27 mouse cellular contexts compared by ENCODE assay signal in genomic region chr3:131294503-131294902, GRCm38 (mm10). TPM values are rescaled to one million over a fixed set of nuclear protein-coding genes. Genes with fewer than 3 reads are reported as not detected.
DNase-seq lines count a peak whose midpoint lies in the region; ATAC-seq and TF ChIP-seq lines count a peak whose summit lies in the region.
"Had no signal": no experiment of that assay in that cellular context is flagged by ENCODE, and none has a peak within 500 bp of the region (broad histone marks: within the 10 kb centered on the region; RNA-seq: fewer than 3 reads in every experiment).

No protein-coding gene starts in this region.

- no peak overlapping the region for H3K27ac ChIP-seq in hindbrain, postnatal 0 days
- no peak overlapping the region for H3K27ac ChIP-seq in hindbrain, embryonic 12.5 days
- no peak overlapping the region for H3K27ac ChIP-seq in lung, embryonic 14.5 days (ENCODE audit: low read depth)
- no peak overlapping the region for H3K27ac ChIP-seq in MEL (ENCODE audit: control insufficient read depth, low read depth, low read length)
- H3K27ac ChIP-seq in stomach, postnatal 0 days (replicated peaks), result no peak overlapping the region
- H3K27ac ChIP-seq in forebrain, embryonic 11.5 days (ENCODE audit: low read depth, low read length), result no peak overlapping the region
- H3K27ac ChIP-seq: embryonic facial prominence, embryonic 13.5 days; forebrain, embryonic 10.5 days; hindbrain, embryonic 13.5 days; kidney, embryonic 15.5 days; liver, embryonic 15.5 days; neural tube, embryonic 15.5 days had no signal

- no peak for DNase-seq in hindbrain, postnatal 0 days (ENCODE audit: low spot score)
- DNase-seq in lung, embryonic 14.5 days, result no peak
- DNase-seq in lung, adult 18-20 months, result no peak
- no peak for DNase-seq in MEL (ENCODE audit: low read depth, low spot score)
- no peak for DNase-seq in stomach, postnatal 0 days (ENCODE audit: low spot score)
- no peak for DNase-seq in forebrain, embryonic 11.5 days (ENCODE audit: low spot score)
- DNase-seq: adrenal gland, postnatal 36 days; cerebellum, adult 18-20 months; cerebellum, postnatal 10 days; gastrocnemius, postnatal 14 days; heart, postnatal 36 days; kidney, adult 18-20 months; layer of hippocampus, postnatal 36 days; liver; lung, postnatal 4 days; midbrain, embryonic 14.5 days; right cerebral cortex, postnatal 25 days; spleen, adult 18-20 months; thymus, postnatal 4 days had no signal

- no peaks in the 10 kb centered on the region for H3K79me2 ChIP-seq in MEL (ENCODE audit: control insufficient read depth, insufficient read depth, low read length, poor library complexity)

- ATAC-seq in hindbrain, postnatal 0 days, result no peak
- no peak for ATAC-seq in hindbrain, embryonic 12.5 days (ENCODE audit: low FRiP score)
- no peak for ATAC-seq in lung, embryonic 14.5 days (ENCODE audit: insufficient read depth)
- no peak for ATAC-seq in stomach, postnatal 0 days (ENCODE audit: low FRiP score, low TSS enrichment)
- ATAC-seq in forebrain, embryonic 11.5 days (replicated peaks; ENCODE audit: low FRiP score), result no peak
- ATAC-seq: forebrain, embryonic 16.5 days had no signal

- no peak overlapping the region for H3K4me2 ChIP-seq in hindbrain, postnatal 0 days (ENCODE audit: low read depth, low read length)
- H3K4me2 ChIP-seq in hindbrain, embryonic 12.5 days (replicated peaks), result no peak overlapping the region
- no peak overlapping the region for H3K4me2 ChIP-seq in lung, embryonic 14.5 days
- H3K4me2 ChIP-seq in stomach, postnatal 0 days (replicated peaks; ENCODE audit: low read depth), result no peak overlapping the region
- no peak overlapping the region for H3K4me2 ChIP-seq in forebrain, embryonic 11.5 days (ENCODE audit: low read depth, low read length, severe bottlenecking)
- H3K4me2 ChIP-seq: embryonic facial prominence, embryonic 13.5 days; hindbrain, embryonic 13.5 days; kidney, embryonic 15.5 days; liver, embryonic 15.5 days; neural tube, embryonic 15.5 days had no signal

- TF ChIP-seq POLR2A in MEL (IDR thresholded peaks at IDR 0.05; ENCODE audit: control insufficient read depth in 1 of 2, insufficient read depth in 1 of 2, low read depth in 1 of 2, low read length in 2 of 2, poor library complexity in 1 of 2), result no peak

- no peaks in the 10 kb centered on the region for H3K9me3 ChIP-seq in hindbrain, postnatal 0 days (ENCODE audit: low read length)
- 0 out of 2 replicates have a peak, but pooled peaks cover 4% of the 10 kb centered on the region for H3K9me3 ChIP-seq in hindbrain, embryonic 12.5 days (replicated peaks)
- H3K9me3 ChIP-seq in lung, embryonic 14.5 days (ENCODE audit: low read depth, low read length), result no peaks in the 10 kb centered on the region
- no peaks in the 10 kb centered on the region for H3K9me3 ChIP-seq in MEL (replicated peaks; ENCODE audit: insufficient read depth, low read length)
- no peaks in the 10 kb centered on the region for H3K9me3 ChIP-seq in stomach, postnatal 0 days (ENCODE audit: control insufficient read depth, low read length)
- H3K9me3 ChIP-seq in forebrain, embryonic 11.5 days (ENCODE audit: control insufficient read depth, low read length), result no peaks in the 10 kb centered on the region
- H3K9me3 ChIP-seq: embryonic facial prominence, embryonic 13.5 days; forebrain, embryonic 10.5 days; hindbrain, embryonic 13.5 days; kidney, embryonic 15.5 days; liver, embryonic 15.5 days; neural tube, embryonic 15.5 days had no signal

- TF ChIP-seq EP300 in MEL (IDR thresholded peaks at IDR 0.05; ENCODE audit: low read depth in 1 of 2, low read length in 2 of 2), result no peak
- TF ChIP-seq EP300 in stomach, postnatal 0 days (optimal IDR thresholded peaks at IDR 0.05), result no peak

- WGBS in hindbrain, postnatal 0 days, result 50% methylated on average over 3 of the region's 3 CpGs
- 65% methylated on average over 3 of the region's 3 CpGs for WGBS in hindbrain, embryonic 12.5 days
- 44% methylated on average over 3 of the region's 3 CpGs for WGBS in lung, embryonic 14.5 days
- 61% methylated on average over 3 of the region's 3 CpGs for WGBS in stomach, postnatal 0 days
- WGBS in forebrain, embryonic 11.5 days, result 63% methylated on average over 3 of the region's 3 CpGs

- no peak for TF ChIP-seq RAD21 in MEL (IDR thresholded peaks at IDR 0.05; ENCODE audit: low read depth, low read length)

- H3K9ac ChIP-seq in hindbrain, postnatal 0 days (replicated peaks; ENCODE audit: low read length), result no peak overlapping the region
- no peak overlapping the region for H3K9ac ChIP-seq in hindbrain, embryonic 12.5 days
- no peak overlapping the region for H3K9ac ChIP-seq in lung, embryonic 14.5 days
- no peak overlapping the region for H3K9ac ChIP-seq in MEL (ENCODE audit: control insufficient read depth, low read depth, low read length, poor library complexity, severe bottlenecking)
- H3K9ac ChIP-seq in stomach, postnatal 0 days (ENCODE audit: low read length), result no peak overlapping the region
- no peak overlapping the region for H3K9ac ChIP-seq in forebrain, embryonic 11.5 days (ENCODE audit: low read length)
- H3K9ac ChIP-seq: embryonic facial prominence, embryonic 13.5 days; hindbrain, embryonic 13.5 days; kidney, embryonic 15.5 days; liver, embryonic 15.5 days; neural tube, embryonic 15.5 days had no signal

- H3K36me3 ChIP-seq in hindbrain, postnatal 0 days (ENCODE audit: insufficient read depth, low read length), result 0 out of 2 replicates have a peak, but pooled peaks cover 5% of the 10 kb centered on the region
- H3K36me3 ChIP-seq in hindbrain, embryonic 12.5 days, result no peaks in the 10 kb centered on the region
- H3K36me3 ChIP-seq in lung, embryonic 14.5 days (ENCODE audit: insufficient read depth), result no peaks in the 10 kb centered on the region
- peaks cover 0 to 2% of the 10 kb centered on the region in 2 experiments; a peak in 2 of 4 replicates for H3K36me3 ChIP-seq in MEL (ENCODE audit: control insufficient read depth in 1 of 2, insufficient read depth in 2 of 2, low read length in 2 of 2)
- no peaks in the 10 kb centered on the region for H3K36me3 ChIP-seq in stomach, postnatal 0 days (ENCODE audit: control insufficient read depth, insufficient read depth, low read length)
- H3K36me3 ChIP-seq in forebrain, embryonic 11.5 days (ENCODE audit: control insufficient read depth, insufficient read depth, low read length), result no peaks in the 10 kb centered on the region; the same call in 1 of the 2 replicates
- H3K36me3 ChIP-seq: embryonic facial prominence, embryonic 13.5 days; forebrain, embryonic 10.5 days; kidney, embryonic 15.5 days; liver, embryonic 15.5 days had no signal

- H3K27me3 ChIP-seq in hindbrain, postnatal 0 days (ENCODE audit: insufficient read depth, low read length), result no peaks in the 10 kb centered on the region
- no peaks in the 10 kb centered on the region; the same call in 1 of the 2 replicates for H3K27me3 ChIP-seq in hindbrain, embryonic 12.5 days
- no peaks in the 10 kb centered on the region for H3K27me3 ChIP-seq in lung, embryonic 14.5 days (ENCODE audit: insufficient read depth, low read length)
- no peaks in the 10 kb centered on the region for H3K27me3 ChIP-seq in MEL (ENCODE audit: control insufficient read depth in 1 of 2, insufficient read depth in 2 of 2, low read length in 2 of 2)
- H3K27me3 ChIP-seq in stomach, postnatal 0 days (ENCODE audit: control insufficient read depth, insufficient read depth, low read length), result no peaks in the 10 kb centered on the region
- no peaks in the 10 kb centered on the region for H3K27me3 ChIP-seq in forebrain, embryonic 11.5 days (ENCODE audit: control insufficient read depth, insufficient read depth, low read length)
- H3K27me3 ChIP-seq: embryonic facial prominence, embryonic 13.5 days; hindbrain, embryonic 13.5 days; kidney, embryonic 15.5 days; liver, embryonic 15.5 days; neural tube, embryonic 15.5 days had no signal

- H3K4me3 ChIP-seq in hindbrain, postnatal 0 days (ENCODE audit: low read length), result no peak overlapping the region
- H3K4me3 ChIP-seq in hindbrain, embryonic 12.5 days, result no peak overlapping the region
- no peak overlapping the region for H3K4me3 ChIP-seq in lung, embryonic 14.5 days (ENCODE audit: low read depth, low read length)
- no peak overlapping the region for H3K4me3 ChIP-seq in MEL (ENCODE audit: control insufficient read depth in 1 of 2, insufficient read depth in 1 of 2, low read depth in 2 of 2, low read length in 2 of 2)
- H3K4me3 ChIP-seq in stomach, postnatal 0 days (ENCODE audit: low read depth, low read length), result no peak overlapping the region
- H3K4me3 ChIP-seq in forebrain, embryonic 11.5 days (ENCODE audit: low read depth, low read length), result no peak overlapping the region
- H3K4me3 ChIP-seq: embryonic facial prominence, embryonic 13.5 days; forebrain, embryonic 10.5 days; hindbrain, embryonic 13.5 days; kidney, embryonic 15.5 days; liver, embryonic 15.5 days; neural tube, embryonic 15.5 days had no signal

- TF ChIP-seq CTCF in hindbrain, postnatal 0 days (IDR thresholded peaks at IDR 0.05; ENCODE audit: low read depth), result peak; percentile 10; the same call in 1 of the 2 replicates
- 0 out of 2 replicates have a peak, but pooled peaks have one; percentile 23 for TF ChIP-seq CTCF in lung, embryonic 14.5 days (IDR thresholded peaks at IDR 0.05; ENCODE audit: low read depth)
- peak in 2 of 3 experiments; percentile 13 to 22; a peak in 2 of 6 replicates for TF ChIP-seq CTCF in MEL (IDR thresholded peaks at IDR 0.05 in 2 of 3, conservative IDR thresholded peaks at IDR 0.05 in 1 of 3; ENCODE audit: control insufficient read depth in 1 of 3, insufficient read depth in 1 of 3, low read depth in 2 of 3, low read length in 3 of 3, poor library complexity in 1 of 3, severe bottlenecking in 1 of 3)
- peak; percentile 43; the same call in 1 of the 2 replicates for TF ChIP-seq CTCF in stomach, postnatal 0 days (IDR thresholded peaks at IDR 0.05; ENCODE audit: low read depth)

- no peaks in the 10 kb centered on the region for H3K4me1 ChIP-seq in hindbrain, postnatal 0 days (ENCODE audit: insufficient read depth, low read length)
- H3K4me1 ChIP-seq in hindbrain, embryonic 12.5 days, result no peaks in the 10 kb centered on the region
- peaks cover 9% of the 10 kb centered on the region; the same call in 1 of the 2 replicates for H3K4me1 ChIP-seq in lung, embryonic 14.5 days (ENCODE audit: insufficient read depth)
- H3K4me1 ChIP-seq in MEL (ENCODE audit: control insufficient read depth in 1 of 2, insufficient read depth in 2 of 2, low read length in 2 of 2), result peaks cover 0 to 4% of the 10 kb centered on the region in 2 experiments; a peak in 1 of 4 replicates
- H3K4me1 ChIP-seq in stomach, postnatal 0 days (replicated peaks; ENCODE audit: control insufficient read depth, insufficient read depth), result no peaks in the 10 kb centered on the region
- no peaks in the 10 kb centered on the region for H3K4me1 ChIP-seq in forebrain, embryonic 11.5 days (replicated peaks; ENCODE audit: control insufficient read depth, insufficient read depth, low read length)
- H3K4me1 ChIP-seq: hindbrain, embryonic 13.5 days; kidney, embryonic 15.5 days; liver, embryonic 15.5 days; neural tube, embryonic 15.5 days had no signal

RNA-seq across cellular contexts. Expression of gene Cyp2u1, which starts 8.5 kb away (rescaled TPM):
- 16.7 and 24.5 TPM in 2 replicates for total RNA-seq in hindbrain, postnatal 0 days (2014; rRNA removed)
- 13.7 and 14.5 TPM in 2 replicates for polyA plus RNA-seq in hindbrain, postnatal 0 days (2015; fragmentation: Nextera tagmentation; extraction: Ambion mirVana)
- 3.3 and 3.6 TPM in 2 replicates for polyA plus RNA-seq in hindbrain, embryonic 12.5 days (2016; fragmentation: Nextera tagmentation; extraction: Ambion mirVana)
- polyA plus RNA-seq in lung, embryonic 14.5 days (2014; fragmentation: Nextera tagmentation; extraction: Ambion mirVana), result 1.9 TPM in 2 replicates
- 3.5 and 4.5 TPM in 2 replicates for total RNA-seq in MEL (2012; rRNA removed)
- 1 to 10 TPM in 1 of 2 experiments, not detected in 1; 3.6 TPM for polyA plus RNA-seq in MEL (2012; ENCODE audit: insufficient read depth in 1 of 2, insufficient read length in 2 of 2, low read depth in 1 of 2, low replicate concordance in 2 of 2, missing spikeins in 1 of 2)
- 1.8 and 1.9 TPM in 2 replicates for polyA plus RNA-seq in stomach, postnatal 0 days (2015; fragmentation: Nextera tagmentation; extraction: Ambion mirVana)
- 1.5 and 3.1 TPM in 2 replicates for polyA plus RNA-seq in forebrain, embryonic 11.5 days (2014; fragmentation: Nextera tagmentation; extraction: Ambion mirVana)

RNA-seq across cellular contexts. Expression of gene Hadh, which starts 22.6 kb away (rescaled TPM):
- total RNA-seq in hindbrain, postnatal 0 days (2014; rRNA removed), result 25.0 and 27.6 TPM in 2 replicates
- 46.3 and 50.9 TPM in 2 replicates for polyA plus RNA-seq in hindbrain, postnatal 0 days (2015; fragmentation: Nextera tagmentation; extraction: Ambion mirVana)
- 56.9 and 58.9 TPM in 2 replicates for polyA plus RNA-seq in hindbrain, embryonic 12.5 days (2016; fragmentation: Nextera tagmentation; extraction: Ambion mirVana)
- polyA plus RNA-seq in lung, embryonic 14.5 days (2014; fragmentation: Nextera tagmentation; extraction: Ambion mirVana), result 113 and 115 TPM in 2 replicates
- total RNA-seq in MEL (2012; rRNA removed), result 39.1 and 42.3 TPM in 2 replicates
- 10 to 100 TPM in 1 of 2 experiments, not detected in 1; 66.9 TPM for polyA plus RNA-seq in MEL (2012; ENCODE audit: insufficient read depth in 1 of 2, insufficient read length in 2 of 2, low read depth in 1 of 2, low replicate concordance in 2 of 2, missing spikeins in 1 of 2)
- polyA plus RNA-seq in stomach, postnatal 0 days (2015; fragmentation: Nextera tagmentation; extraction: Ambion mirVana), result 172 and 176 TPM in 2 replicates
- 74.1 and 75.7 TPM in 2 replicates for polyA plus RNA-seq in forebrain, embryonic 11.5 days (2014; fragmentation: Nextera tagmentation; extraction: Ambion mirVana)
